In genomic region chr3:15196101-15196500, GRCm38 (mm10) we compare ENCODE assay signal across 17 mouse cellular contexts.
DNase-seq lines count a peak whose midpoint lies in the region; ATAC-seq and TF ChIP-seq lines count a peak whose summit lies in the region.
"Had no signal": no experiment of that assay in that cellular context is flagged by ENCODE, and none has a peak within 500 bp of the region (broad histone marks: within the 10 kb centered on the region; RNA-seq: fewer than 3 reads in every experiment).

No protein-coding gene starts in this region.

- H3K9ac ChIP-seq in liver, embryonic 16.5 days (ENCODE audit: low read depth, low read length): no peak overlapping the region
- no peak overlapping the region for H3K9ac ChIP-seq in liver, embryonic 12.5 days
- H3K9ac ChIP-seq: hindbrain, embryonic 12.5 days; limb, embryonic 15.5 days had no signal

- DNase-seq in kidney, adult 2 months: peak; percentile 14
- DNase-seq in kidney, postnatal 4 days: no peak
- peak; percentile 28 for DNase-seq in large intestine, adult 2 months (ENCODE audit: low read depth, low spot score)
- peak; percentile 11 for DNase-seq in telencephalon, adult 2 months (ENCODE audit: low read depth, low spot score)
- DNase-seq in adrenal gland, adult (ENCODE audit: inconsistent age in 2 of 2, low spot score in 1 of 2): no peak
- no peak for DNase-seq in spleen, adult 12 weeks (ENCODE audit: low spot score)
- DNase-seq: adrenal gland, postnatal 36 days; B cell, adult 2 months; cerebellum, postnatal 14 days; kidney, postnatal 25 days had no signal

- H3K9me3 ChIP-seq in liver, embryonic 16.5 days (replicated peaks; ENCODE audit: control insufficient read depth, low read length): no peaks in the 10 kb centered on the region
- H3K9me3 ChIP-seq in liver, embryonic 12.5 days (replicated peaks): no peaks in the 10 kb centered on the region
- H3K9me3 ChIP-seq: forebrain, embryonic 10.5 days; G1E; hindbrain, embryonic 12.5 days; limb, embryonic 15.5 days; midbrain, embryonic 10.5 days had no signal

- peak; percentile 76 for ATAC-seq in liver, embryonic 16.5 days (ENCODE audit: low read depth)
- no peak for ATAC-seq in liver, embryonic 12.5 days

- no peak overlapping the region for H3K4me3 ChIP-seq in kidney, adult 2 months (ENCODE audit: insufficient read depth, low read depth, low read length)
- no peak overlapping the region for H3K4me3 ChIP-seq in liver, embryonic 16.5 days (ENCODE audit: low read depth, low read length)
- no peak overlapping the region for H3K4me3 ChIP-seq in liver, embryonic 12.5 days
- H3K4me3 ChIP-seq: forebrain, embryonic 10.5 days; hindbrain, embryonic 12.5 days; limb, embryonic 15.5 days; midbrain, embryonic 10.5 days had no signal

- no peak for TF ChIP-seq CTCF in kidney, adult 2 months (conservative IDR thresholded peaks at IDR 0.05; ENCODE audit: insufficient read depth, insufficient read length, low read depth, low read length)

- 0 out of 2 replicates have a peak, but pooled peaks cover 3% of the 10 kb centered on the region for H3K4me1 ChIP-seq in kidney, adult 2 months (ENCODE audit: control insufficient read depth, insufficient read depth, low read length)
- no peaks in the 10 kb centered on the region; the same call in 1 of the 2 replicates for H3K4me1 ChIP-seq in liver, embryonic 16.5 days (ENCODE audit: control insufficient read depth, low read depth, low read length)
- H3K4me1 ChIP-seq in liver, embryonic 12.5 days: no peaks in the 10 kb centered on the region
- H3K4me1 ChIP-seq: limb, embryonic 15.5 days had no signal

- H3K27me3 ChIP-seq in kidney, adult 2 months (replicated peaks; ENCODE audit: control insufficient read depth, insufficient read depth, low read length): no peaks in the 10 kb centered on the region
- H3K27me3 ChIP-seq in liver, embryonic 16.5 days (ENCODE audit: control insufficient read depth, insufficient read depth, low read depth, low read length): no peaks in the 10 kb centered on the region
- no peaks in the 10 kb centered on the region for H3K27me3 ChIP-seq in liver, embryonic 12.5 days (replicated peaks)
- H3K27me3 ChIP-seq: hindbrain, embryonic 12.5 days; limb, embryonic 15.5 days had no signal

- no peak overlapping the region for H3K27ac ChIP-seq in kidney, adult 2 months (ENCODE audit: insufficient read depth, low read depth, low read length)
- H3K27ac ChIP-seq in liver, embryonic 16.5 days (ENCODE audit: low read length): no peak overlapping the region
- no peak overlapping the region for H3K27ac ChIP-seq in liver, embryonic 12.5 days
- H3K27ac ChIP-seq: forebrain, embryonic 10.5 days; hindbrain, embryonic 12.5 days; limb, embryonic 15.5 days; midbrain, embryonic 10.5 days had no signal

- H3K36me3 ChIP-seq in kidney, adult 2 months (ENCODE audit: control insufficient read depth, insufficient read depth, low read length): no peaks in the 10 kb centered on the region
- no peaks in the 10 kb centered on the region for H3K36me3 ChIP-seq in liver, embryonic 16.5 days (ENCODE audit: control insufficient read depth, insufficient read depth)
- no peaks in the 10 kb centered on the region for H3K36me3 ChIP-seq in liver, embryonic 12.5 days
- H3K36me3 ChIP-seq: forebrain, embryonic 10.5 days; G1E; hindbrain, embryonic 12.5 days; limb, embryonic 15.5 days; midbrain, embryonic 10.5 days had no signal

- no peak for TF ChIP-seq POLR2A in kidney, adult 2 months (IDR thresholded peaks at IDR 0.05; ENCODE audit: low read depth, low read length)

- 53% methylated on average over 1 of the region's 1 CpGs for WGBS in kidney, adult 2 months
- 31% methylated on average over 1 of the region's 1 CpGs for WGBS in liver, embryonic 16.5 days (ENCODE audit: insufficient replicate concordance)
- 42% methylated on average over 1 of the region's 1 CpGs for WGBS in liver, embryonic 12.5 days (ENCODE audit: insufficient replicate concordance)
- WGBS in large intestine, adult 2 months: 28% methylated on average over 1 of the region's 1 CpGs

- H3K4me2 ChIP-seq in liver, embryonic 16.5 days (ENCODE audit: low read depth, low read length): no peak overlapping the region
- no peak overlapping the region for H3K4me2 ChIP-seq in liver, embryonic 12.5 days
- H3K4me2 ChIP-seq: hindbrain, embryonic 12.5 days; limb, embryonic 15.5 days had no signal

Comparison
In these comparisons a context has a peak if more than half of its experiments do, and no peak if none do; other contexts are left out.
1. DNase-seq: peak in kidney, adult 2 months (single experiment), large intestine, adult 2 months (single experiment) and telencephalon, adult 2 months (single experiment); none in kidney, postnatal 4 days (0 of 2), adrenal gland, adult (0 of 2) and spleen, adult 12 weeks (single experiment).